Mouse (Mus musculus) hindbrain, embryonic 12.5 days (tissue): ENCODE measurements at regions not wholly inside any gene's neighbourhood (a gene's known extent, or its start where the extent isn't known, plus 50 kb on each side); places are given as distances from the start of the nearest gene placed in this dataset.

Experiments used
- ATAC-seq: fragments of 200-750 bp; cut with Nextera tagmentation; 2 replicates; pipeline ENCODE4 v1.8.0; 2017; ENCODE audit warnings: moderate TSS enrichment; ENCODE audit not compliant: low FRiP score
- H3K27ac ChIP-seq: fragments of 300-500 bp; sonication (generic); 2 replicates; pipeline ENCODE4 v1.5.1; 2016; ENCODE audit warnings: mild to moderate bottlenecking
- H3K27me3 ChIP-seq: fragments of 300-500 bp; sonication (generic); 2 replicates; pipeline ENCODE4 v1.6.1; 2016; ENCODE audit warnings: mild to moderate bottlenecking
- H3K36me3 ChIP-seq: fragments of 300-500 bp; sonication (generic); 2 replicates; pipeline ENCODE4 v1.6.1; 2016; ENCODE audit warnings: mild to moderate bottlenecking
- H3K4me1 ChIP-seq: fragments of 300-500 bp; sonication (generic); 2 replicates; pipeline ENCODE4 v1.6.1; 2016
- H3K4me2 ChIP-seq: fragments of 300-500 bp; sonication (generic); replicated peaks from 2 replicates; pipeline ENCODE4 v1.6.1; 2016; ENCODE audit warnings: mild to moderate bottlenecking
- H3K4me3 ChIP-seq: fragments of 300-500 bp; sonication (generic); 2 replicates; pipeline ENCODE4 v1.5.1; 2016; ENCODE audit warnings: mild to moderate bottlenecking
- H3K9ac ChIP-seq: fragments of 300-500 bp; sonication (generic); 2 replicates; pipeline ENCODE4 v1.6.1; 2016; ENCODE audit warnings: mild to moderate bottlenecking, moderate library complexity
- H3K9me3 ChIP-seq: fragments of 300-500 bp; sonication (generic); replicated peaks from 2 replicates; pipeline ENCODE4 v1.6.1; 2016; ENCODE audit warnings: mild to moderate bottlenecking
- WGBS: fragments of 180-500 bp; shearing (Covaris S2); methylation state at CpG from one replicate; pipeline ENCODE4 v1.1.7; 2016; 5-methylcytosine and 5-hydroxymethylcytosine counted together

- no peak for ATAC-seq
These were observed 51.9 kb upstream of the Slco4a1 start for GRCm38 (mm10) chr2:180404168-180404567.

GRCm38 (mm10) chr2:180403621-180404020 lies 52.4 kb upstream of the Slco4a1 start:
- Histone ChIP-seq H3K27me3 (no peaks in the 10 kb centered on the region), H3K4me1 (no peaks in the 10 kb centered on the region), H3K36me3 (no peaks in the 10 kb centered on the region), H3K9me3 (no peaks in the 10 kb centered on the region), H3K4me2 (no peak overlapping the region), H3K9ac (no peak overlapping the region), H3K4me3 (no peak overlapping the region), H3K27ac (no peak overlapping the region)
- no peak for ATAC-seq
- 65% methylated on average over 8 of the region's 8 CpGs for WGBS

More at GRCm38 (mm10) chr2:180404168-180404567, 51.9 kb upstream of the Slco4a1 start:
- Histone ChIP-seq H3K9ac (no peak overlapping the region), H3K36me3 (no peaks in the 10 kb centered on the region), H3K9me3 (no peaks in the 10 kb centered on the region), H3K4me3 (no peak overlapping the region), H3K4me1 (no peaks in the 10 kb centered on the region), H3K4me2 (no peak overlapping the region), H3K27ac (no peak overlapping the region), H3K27me3 (peaks cover 2% of the 10 kb centered on the region; the same call in 1 of the 2 replicates)
- WGBS = 84% methylated on average over 5 of the region's 5 CpGs

DNA sequence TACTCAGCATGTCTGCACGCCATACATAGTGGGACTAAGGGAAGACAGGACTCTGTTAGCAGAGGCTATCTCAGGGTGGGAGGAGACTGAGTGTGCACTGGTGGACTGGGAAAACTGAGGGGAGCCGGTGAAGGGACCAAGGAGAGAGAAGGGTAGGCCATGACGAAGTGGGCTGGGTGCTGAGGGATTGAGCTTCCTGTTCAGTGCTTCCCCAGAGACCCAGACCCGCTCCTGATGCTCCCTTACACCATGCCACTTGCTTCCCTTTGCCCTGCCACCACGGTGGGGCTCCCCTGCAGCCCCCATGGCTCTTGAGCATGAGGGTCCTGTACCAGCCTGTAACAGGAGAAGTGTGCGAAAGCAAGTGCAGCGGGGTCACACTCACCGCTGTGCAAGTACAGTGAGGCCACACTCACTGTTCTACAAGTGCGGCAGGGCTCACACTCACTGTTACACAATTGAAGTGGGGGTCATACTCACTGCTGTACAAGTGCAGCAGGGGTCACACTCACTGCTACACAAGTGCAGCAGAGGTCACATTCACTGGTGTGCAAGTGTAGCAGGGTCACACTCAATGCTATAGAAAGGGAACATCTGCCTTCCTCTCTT lies 53.1 kb upstream of the Slco4a1 start:
- Histone ChIP-seq H3K4me1 (no peaks in the 10 kb centered on the region), H3K4me3 (no peak overlapping the region), H3K4me2 (no peak overlapping the region), H3K27me3 (no peaks in the 10 kb centered on the region), H3K36me3 (no peaks in the 10 kb centered on the region), H3K9ac (no peak overlapping the region), H3K27ac (no peak overlapping the region), H3K9me3 (no peaks in the 10 kb centered on the region)
- no peak for ATAC-seq
- WGBS = 84% methylated on average over 9 of the region's 9 CpGs

DNA sequence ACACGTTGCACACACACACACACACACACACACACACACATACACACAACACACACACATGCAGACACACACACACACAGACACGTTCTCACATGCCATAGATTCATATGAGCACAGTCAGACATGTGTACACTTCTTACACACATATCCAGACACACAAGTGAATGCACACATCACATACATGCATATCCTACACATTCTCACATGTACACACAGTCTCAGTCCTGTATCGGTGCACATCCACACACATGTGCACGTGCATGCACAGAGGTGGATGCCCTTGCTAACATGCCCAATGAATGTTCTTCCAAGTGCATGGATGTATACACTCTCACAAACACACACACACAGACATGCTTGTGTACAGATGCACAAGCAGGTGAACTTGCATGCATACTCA lies 53.6 kb upstream of the Slco4a1 start:
- Histone ChIP-seq H3K27me3 (no peaks in the 10 kb centered on the region), H3K9ac (no peak overlapping the region), H3K9me3 (no peaks in the 10 kb centered on the region), H3K4me3 (no peak overlapping the region), H3K4me2 (no peak overlapping the region), H3K36me3 (no peaks in the 10 kb centered on the region), H3K4me1 (no peaks in the 10 kb centered on the region), H3K27ac (no peak overlapping the region)
- WGBS = 90% methylated on average over 4 of the region's 4 CpGs
- ATAC-seq = no peak

GRCm38 (mm10) chr2:180401409-180402391 lies 54.3 kb upstream of the Slco4a1 start:
- 87% methylated on average over 8 of the region's 8 CpGs for WGBS
- Histone ChIP-seq H3K4me1 (no peaks in the 10 kb centered on the region), H3K4me3 (no peak overlapping the region), H3K9me3 (no peaks in the 10 kb centered on the region), H3K9ac (no peak overlapping the region), H3K27ac (no peak overlapping the region), H3K27me3 (no peaks in the 10 kb centered on the region), H3K4me2 (no peak overlapping the region), H3K36me3 (no peaks in the 10 kb centered on the region)
- ATAC-seq = no peak

GRCm38 (mm10) chr2:180400514-180401019 lies 55.5 kb upstream of the Slco4a1 start:
- Histone ChIP-seq H3K36me3 (no peaks in the 10 kb centered on the region), H3K27me3 (peaks cover 3% of the 10 kb centered on the region; the same call in 1 of the 2 replicates), H3K4me1 (no peaks in the 10 kb centered on the region), H3K9me3 (no peaks in the 10 kb centered on the region), H3K4me2 (no peak overlapping the region), H3K27ac (no peak overlapping the region), H3K9ac (no peak overlapping the region), H3K4me3 (no peak overlapping the region)
- no peak for ATAC-seq
- 86% methylated on average over 5 of the region's 5 CpGs for WGBS

GRCm38 (mm10) chr2:180399651-180400513 lies 56.2 kb upstream of the Slco4a1 start:
- no peaks in the 10 kb centered on the region for H3K9me3 ChIP-seq
- no peak overlapping the region for H3K27ac ChIP-seq
- 77% methylated on average over 8 of the region's 8 CpGs for WGBS
- ATAC-seq = no peak
- no peak overlapping the region for H3K4me2 ChIP-seq
- H3K9ac ChIP-seq = no peak overlapping the region
- no peak overlapping the region for H3K4me3 ChIP-seq
- no peaks in the 10 kb centered on the region for H3K4me1 ChIP-seq
- peaks cover 3% of the 10 kb centered on the region; the same call in 1 of the 2 replicates for H3K27me3 ChIP-seq
- no peaks in the 10 kb centered on the region for H3K36me3 ChIP-seq

GRCm38 (mm10) chr2:180398851-180399447 lies 57.1 kb upstream of the Slco4a1 start:
- WGBS = 89% methylated on average over 6 of the region's 6 CpGs
- Histone ChIP-seq H3K4me3 (no peak overlapping the region), H3K27me3 (peaks cover 3% of the 10 kb centered on the region; the same call in 1 of the 2 replicates), H3K36me3 (no peaks in the 10 kb centered on the region), H3K4me1 (no peaks in the 10 kb centered on the region), H3K4me2 (no peak overlapping the region), H3K27ac (no peak overlapping the region), H3K9ac (no peak overlapping the region), H3K9me3 (no peaks in the 10 kb centered on the region)
- ATAC-seq = no peak

- Histone ChIP-seq H3K4me2 (no peak overlapping the region), H3K27ac (no peak overlapping the region), H3K9ac (no peak overlapping the region), H3K4me3 (no peak overlapping the region), H3K36me3 (no peaks in the 10 kb centered on the region), H3K9me3 (no peaks in the 10 kb centered on the region), H3K27me3 (peaks cover 3% of the 10 kb centered on the region; the same call in 1 of the 2 replicates), H3K4me1 (no peaks in the 10 kb centered on the region)
- no peak for ATAC-seq
- WGBS = 81% methylated on average over 4 of the region's 4 CpGs
These were observed 57.6 kb upstream of the Slco4a1 start for GRCm38 (mm10) chr2:180398481-180398754.

DNA sequence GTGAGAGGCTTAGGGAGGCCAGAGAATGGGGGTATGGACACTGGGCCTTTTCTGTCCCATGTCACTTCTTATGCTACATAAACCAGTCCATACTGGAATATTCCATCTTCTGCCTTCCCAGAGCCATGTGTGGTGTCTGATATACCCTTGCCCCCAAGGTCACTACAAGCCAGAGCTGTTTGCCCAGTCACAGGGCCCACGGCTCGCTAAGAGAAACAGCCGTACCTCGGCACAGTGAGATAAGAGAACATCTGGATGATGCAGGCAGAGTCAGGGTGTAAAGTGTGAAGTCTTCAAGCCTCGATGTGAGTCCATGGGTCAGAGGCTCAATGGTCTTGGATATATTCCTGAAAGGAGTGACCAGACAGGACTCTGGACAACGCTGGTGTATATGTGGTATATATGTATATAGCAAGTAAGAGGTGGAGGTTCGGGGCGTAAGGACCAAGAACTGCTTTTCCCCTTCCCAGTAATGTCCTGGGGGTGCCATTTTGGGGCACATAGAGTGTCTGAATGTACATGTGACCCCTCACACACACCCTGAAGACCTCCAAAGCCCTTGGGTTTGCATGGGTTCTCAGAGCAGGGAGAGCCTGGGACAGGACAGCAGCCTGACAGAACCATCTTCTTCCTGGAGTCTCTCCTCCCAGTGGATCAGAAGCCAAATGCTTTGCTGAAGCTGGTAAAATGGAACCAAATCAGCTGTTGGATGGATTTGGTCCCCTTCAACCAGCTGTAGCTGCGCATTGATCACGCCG lies 58.1 kb upstream of the Slco4a1 start:
- ATAC-seq = no peak
- Histone ChIP-seq H3K27me3 (peaks cover 4% of the 10 kb centered on the region; the same call in 1 of the 2 replicates), H3K4me1 (no peaks in the 10 kb centered on the region), H3K9ac (no peak overlapping the region), H3K4me2 (no peak overlapping the region), H3K9me3 (no peaks in the 10 kb centered on the region), H3K4me3 (no peak overlapping the region), H3K36me3 (no peaks in the 10 kb centered on the region), H3K27ac (no peak overlapping the region)
- 88% methylated on average over 11 of the region's 11 CpGs for WGBS

DNA sequence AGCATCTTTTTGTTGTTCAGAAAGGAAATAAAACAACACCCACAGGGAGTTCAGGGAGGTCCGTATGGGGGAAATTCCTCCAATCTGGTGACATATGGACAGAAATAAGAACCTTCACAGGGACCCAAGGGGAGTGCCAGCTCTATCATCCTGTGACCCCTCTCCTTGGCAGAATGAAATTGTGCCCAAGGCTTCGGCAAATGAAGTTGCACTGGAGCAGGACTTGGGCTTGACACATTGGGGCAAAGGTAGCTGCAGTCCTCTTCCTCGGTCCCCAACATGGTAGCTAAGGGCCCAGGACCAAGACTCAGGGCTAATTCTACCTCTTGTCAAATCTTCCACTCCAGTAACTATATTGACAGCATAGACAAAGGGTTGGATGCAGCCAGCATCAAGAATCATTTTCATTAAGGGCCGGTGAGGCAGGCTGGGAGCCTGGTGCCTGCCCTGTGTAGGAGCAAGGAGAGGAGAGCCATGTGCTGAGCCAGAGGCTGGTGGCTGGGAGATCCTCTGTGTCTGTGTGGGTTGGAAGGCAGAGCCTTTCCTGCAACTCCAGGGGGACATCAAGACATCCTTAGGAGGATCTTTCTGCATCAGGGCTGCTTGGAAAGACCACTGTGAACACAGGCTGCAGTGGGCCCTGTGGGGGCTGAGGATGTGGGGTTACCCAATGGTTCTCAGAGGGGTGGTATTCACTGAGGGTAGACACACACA lies 59.2 kb upstream of the Slco4a1 start:
- no peak overlapping the region for H3K4me2 ChIP-seq
- no peak for ATAC-seq
- no peaks in the 10 kb centered on the region for H3K36me3 ChIP-seq
- H3K4me3 ChIP-seq = no peak overlapping the region
- H3K4me1 ChIP-seq = no peaks in the 10 kb centered on the region
- H3K27me3 ChIP-seq = peaks cover 9% of the 10 kb centered on the region; the same call in 1 of the 2 replicates
- no peak overlapping the region for H3K9ac ChIP-seq
- WGBS = 68% methylated on average over 4 of the region's 4 CpGs
- no peak overlapping the region for H3K27ac ChIP-seq
- no peaks in the 10 kb centered on the region for H3K9me3 ChIP-seq
